Mouse (Mus musculus) embryonic facial prominence, embryonic 12.5 days (tissue): ENCODE data around the gene Zdhhc8. TPM values are rescaled to one million over a fixed set of nuclear protein-coding genes. Genes with fewer than 3 reads are reported as not detected.

Experiments used
- ATAC-seq: fragments of 200-750 bp; cut with Nextera tagmentation; 2 replicates; pipeline ENCODE4 v1.8.0; 2017; ENCODE audit not compliant: insufficient number of reproducible peaks, insufficient read depth, low FRiP score, low TSS enrichment
- H3K27ac ChIP-seq: fragments of 300-500 bp; sonication (generic); 2 replicates; pipeline ENCODE4 v1.5.1; 2016; ENCODE audit warnings: mild to moderate bottlenecking
- H3K27me3 ChIP-seq: fragments of 300-500 bp; sonication (generic); 2 replicates; pipeline ENCODE4 v1.6.1; 2016; ENCODE audit warnings: mild to moderate bottlenecking, moderate library complexity
- H3K36me3 ChIP-seq: fragments of 300-500 bp; sonication (generic); 2 replicates; pipeline ENCODE4 v1.6.1; 2016; ENCODE audit warnings: mild to moderate bottlenecking
- H3K4me1 ChIP-seq: fragments of 300-500 bp; sonication (generic); 2 replicates; pipeline ENCODE4 v1.6.1; 2016
- H3K4me2 ChIP-seq: fragments of 300-500 bp; sonication (generic); replicated peaks from 2 replicates; pipeline ENCODE4 v1.6.1; 2016; ENCODE audit warnings: mild to moderate bottlenecking, moderate library complexity
- H3K4me3 ChIP-seq: fragments of 300-500 bp; sonication (generic); 2 replicates; pipeline ENCODE4 v1.5.1; 2016; ENCODE audit warnings: mild to moderate bottlenecking
- H3K9ac ChIP-seq: fragments of 300-500 bp; sonication (generic); 2 replicates; pipeline ENCODE4 v1.6.1; 2016; ENCODE audit warnings: mild to moderate bottlenecking, moderate library complexity
- H3K9me3 ChIP-seq: fragments of 300-500 bp; sonication (generic); 2 replicates; pipeline ENCODE4 v1.6.1; 2016; ENCODE audit warnings: mild to moderate bottlenecking, moderate library complexity
- WGBS: fragments of 180-500 bp; shearing (Covaris S2); methylation state at CpG from one replicate; pipeline ENCODE4 v1.1.7; 2016; 5-methylcytosine and 5-hydroxymethylcytosine counted together
- polyA plus RNA-seq: library from polyadenylated mRNA; unstranded; fragments of >200 nt; fragmentation: Nextera tagmentation; extraction: Ambion mirVana; gene quantifications from 2 replicates; pipeline ENCODE4 v1.2.1, GENCODE M21; 2016

Zdhhc8 gene
- 19.9 and 23.0 TPM in 2 replicates for polyA plus RNA-seq

GRCm38 (mm10) chr16:18234671-18235388 is at the start of gene Zdhhc8:
TSS of gene Zdhhc8 (minus strand) at chr16:18235136.
- H3K9me3 ChIP-seq = no peaks in the 10 kb centered on the region
- H3K4me3 ChIP-seq = peak within 1 kb of the TSS; percentile 87
- H3K36me3 ChIP-seq = peaks cover 24% of the 10 kb centered on the region
- peaks cover 20% of the 10 kb centered on the region for H3K4me1 ChIP-seq
- under 1% methylated on average over 54 of the region's 79 CpGs for WGBS
- H3K4me2 ChIP-seq = peak within 1 kb of the TSS; percentile 93
- H3K9ac ChIP-seq = peak within 1 kb of the TSS; percentile 85
- peak within 1 kb of the TSS; percentile 89 for H3K27ac ChIP-seq
- no peaks in the 10 kb centered on the region for H3K27me3 ChIP-seq
- ATAC-seq = peak; percentile 77

- Histone ChIP-seq H3K4me3 (no peak overlapping the region), H3K4me1 (no peaks in the 10 kb centered on the region), H3K9ac (no peak overlapping the region), H3K36me3 (peaks cover 90% of the 10 kb centered on the region), H3K27me3 (no peaks in the 10 kb centered on the region), H3K27ac (no peak overlapping the region), H3K9me3 (no peaks in the 10 kb centered on the region), H3K4me2 (no peak overlapping the region)
- 81% methylated on average over 2 of the region's 2 CpGs for WGBS
- no peak for ATAC-seq
Measured at GRCm38 (mm10) chr16:18275166-18275565, 40.2 kb upstream of the Zdhhc8 start.

- no peak overlapping the region for H3K4me3 ChIP-seq
- H3K27me3 ChIP-seq = no peaks in the 10 kb centered on the region
- H3K4me2 ChIP-seq = no peak overlapping the region
- no peaks in the 10 kb centered on the region for H3K4me1 ChIP-seq
- peaks cover 84% of the 10 kb centered on the region for H3K36me3 ChIP-seq
- no peak overlapping the region for H3K27ac ChIP-seq
- no peaks in the 10 kb centered on the region for H3K9me3 ChIP-seq
- 94% methylated on average over 5 of the region's 5 CpGs for WGBS
- no peak overlapping the region for H3K9ac ChIP-seq
- ATAC-seq = no peak
Measured at GRCm38 (mm10) chr16:18268182-18268581, 33.2 kb upstream of the Zdhhc8 start.

GRCm38 (mm10) chr16:18265024-18265423 is 30.1 kb upstream of the Zdhhc8 start:
- no peak for ATAC-seq
- Histone ChIP-seq H3K9me3 (no peaks in the 10 kb centered on the region), H3K4me2 (no peak overlapping the region), H3K4me1 (no peaks in the 10 kb centered on the region), H3K27ac (no peak overlapping the region), H3K9ac (no peak overlapping the region), H3K27me3 (no peaks in the 10 kb centered on the region), H3K4me3 (no peak overlapping the region), H3K36me3 (peaks cover 81% of the 10 kb centered on the region)
- WGBS = 95% methylated on average over 2 of the region's 2 CpGs

- no peak within 1 kb of the TSS for H3K9ac ChIP-seq
- H3K9me3 ChIP-seq = no peaks in the 10 kb centered on the region
- H3K27me3 ChIP-seq = no peaks in the 10 kb centered on the region
- no peak within 1 kb of the TSS for H3K4me3 ChIP-seq
- no peaks in the 10 kb centered on the region for H3K4me1 ChIP-seq
- 93% methylated on average over 2 of the region's 2 CpGs for WGBS
- H3K27ac ChIP-seq = no peak within 1 kb of the TSS
- no peak within 1 kb of the TSS for H3K4me2 ChIP-seq
- H3K36me3 ChIP-seq = peaks cover 90% of the 10 kb centered on the region
- no peak for ATAC-seq
Measured at GRCm38 (mm10) chr16:18258221-18258620, 23.3 kb upstream of the Zdhhc8 start, which contains the start of gene Gm49776. TSS of gene Gm49776 (minus strand) at chr16:18258321.

- no peak for ATAC-seq
- 93% methylated on average over 1 of the region's 1 CpGs for WGBS
- H3K4me2 ChIP-seq = no peak overlapping the region
- H3K27ac ChIP-seq = no peak overlapping the region
- H3K4me1 ChIP-seq = peaks cover 21% of the 10 kb centered on the region
- H3K4me3 ChIP-seq = no peak overlapping the region
- H3K27me3 ChIP-seq = no peaks in the 10 kb centered on the region
- no peak overlapping the region for H3K9ac ChIP-seq
- H3K9me3 ChIP-seq = no peaks in the 10 kb centered on the region
- H3K36me3 ChIP-seq = peaks cover 80% of the 10 kb centered on the region
Measured at GRCm38 (mm10) chr16:18253866-18254265, 18.9 kb upstream of the Zdhhc8 start.

GRCm38 (mm10) chr16:18252736-18253135 is 17.8 kb upstream of the Zdhhc8 start:
- WGBS = 85% methylated on average over 6 of the region's 6 CpGs
- Histone ChIP-seq H3K9ac (peak overlapping the region; percentile 2; the same call in 1 of the 2 replicates), H3K9me3 (no peaks in the 10 kb centered on the region), H3K36me3 (peaks cover 71% of the 10 kb centered on the region), H3K4me2 (no peak overlapping the region), H3K4me1 (peaks cover 21% of the 10 kb centered on the region), H3K27me3 (no peaks in the 10 kb centered on the region), H3K4me3 (no peak overlapping the region), H3K27ac (no peak overlapping the region)
- ATAC-seq = no peak

- H3K4me2 ChIP-seq = peak overlapping the region; percentile 77
- H3K9me3 ChIP-seq = no peaks in the 10 kb centered on the region
- no peaks in the 10 kb centered on the region for H3K27me3 ChIP-seq
- WGBS = 72% methylated on average over 10 of the region's 10 CpGs
- H3K4me3 ChIP-seq = peak overlapping the region; percentile 84; the same call in 1 of the 2 replicates
- H3K27ac ChIP-seq = no peak overlapping the region
- peak overlapping the region; percentile 25; the same call in 1 of the 2 replicates for H3K9ac ChIP-seq
- ATAC-seq = no peak
- H3K4me1 ChIP-seq = peaks cover 32% of the 10 kb centered on the region
- H3K36me3 ChIP-seq = peaks cover 66% of the 10 kb centered on the region
Measured at GRCm38 (mm10) chr16:18250828-18251790, 16.2 kb upstream of the Zdhhc8 start.

- no peak for ATAC-seq
- peaks cover 67% of the 10 kb centered on the region for H3K36me3 ChIP-seq
Measured at GRCm38 (mm10) chr16:18250231-18250630, 15.3 kb upstream of the Zdhhc8 start.

GRCm38 (mm10) chr16:18249364-18249967 is 14.5 kb upstream of the Zdhhc8 start:
- Histone ChIP-seq H3K9me3 (no peaks in the 10 kb centered on the region), H3K4me3 (peak overlapping the region; percentile 84), H3K4me2 (peak overlapping the region; percentile 77), H3K9ac (peak overlapping the region; percentile 86), H3K36me3 (peaks cover 67% of the 10 kb centered on the region), H3K27me3 (no peaks in the 10 kb centered on the region), H3K4me1 (peaks cover 32% of the 10 kb centered on the region), H3K27ac (peak overlapping the region; percentile 92)
- WGBS = 9% methylated on average over 27 of the region's 27 CpGs
- peak; percentile 3; the same call in 1 of the 2 replicates for ATAC-seq

More at GRCm38 (mm10) chr16:18250231-18250630, 15.3 kb upstream of the Zdhhc8 start:
- peaks cover 32% of the 10 kb centered on the region for H3K4me1 ChIP-seq
- H3K27me3 ChIP-seq = no peaks in the 10 kb centered on the region
- H3K9ac ChIP-seq = peak overlapping the region; percentile 86; the same call in 1 of the 2 replicates
- H3K4me2 ChIP-seq = peak overlapping the region; percentile 77
- peak overlapping the region; percentile 84 for H3K4me3 ChIP-seq
- H3K27ac ChIP-seq = no peak overlapping the region; the same call in 1 of the 2 replicates
- 62% methylated on average over 4 of the region's 4 CpGs for WGBS
- H3K9me3 ChIP-seq = no peaks in the 10 kb centered on the region
